Mouse (Mus musculus) brain, adult 2 months (tissue): ENCODE data around the gene Ninl.
A peak's percentile ranks its signal among the peaks of the same experiment; 100 is the strongest.

Source experiments
- DNase-seq: peaks from one replicate; pipeline ENCODE4 v3.0.0; 2011; ENCODE audit warnings: low read depth, low spot score

Gene Ninl

GRCm38 (mm10) chr2:150999021-150999420 is 40.2 kb downstream of the Ninl start:
- DNase-seq = no peak

- peak; percentile 54 for DNase-seq
These were observed 41.6 kb downstream of the Ninl start for GRCm38 (mm10) chr2:150997618-150998017.

DNA sequence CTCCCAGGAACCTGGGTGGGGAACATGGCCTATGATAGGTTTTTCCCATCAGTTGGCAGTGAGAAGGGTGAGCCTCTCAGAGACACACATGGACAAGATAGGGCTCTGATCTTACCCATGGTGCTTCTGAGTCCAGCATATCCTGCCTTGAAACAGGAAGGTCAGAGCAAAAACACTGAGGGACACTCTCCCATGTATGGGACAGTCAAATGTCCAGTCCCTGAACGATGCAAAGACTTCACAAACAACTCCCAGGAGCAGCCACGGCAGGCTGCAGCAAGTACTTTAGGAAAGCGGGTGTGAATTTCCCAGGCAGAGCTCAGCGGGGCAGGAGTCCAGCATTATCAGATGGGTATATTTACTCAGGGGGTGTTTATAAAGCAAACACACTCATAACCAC is 43.9 kb downstream of the Ninl start:
- DNase-seq = no peak

- no peak for DNase-seq
These were observed 48.1 kb downstream of the Ninl start for GRCm38 (mm10) chr2:150991050-150991449.

DNA sequence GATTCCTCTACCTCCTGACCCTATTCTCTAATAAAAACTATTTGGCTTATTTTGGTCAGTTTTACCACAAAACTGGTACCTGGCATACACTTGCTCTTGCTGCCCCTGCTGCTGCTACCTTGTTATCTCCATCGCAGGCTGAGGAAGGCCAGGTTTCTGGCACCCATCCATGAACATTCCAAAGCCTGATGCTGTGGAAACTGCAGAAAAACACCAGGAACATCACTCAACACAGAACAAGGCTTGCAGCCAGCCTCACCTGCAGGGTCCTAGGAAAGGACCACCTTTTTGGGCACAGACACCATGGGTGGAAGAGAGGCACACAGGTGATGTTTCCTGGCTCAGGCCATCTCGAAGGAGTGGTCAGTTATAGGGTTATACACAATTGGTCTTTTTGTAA is 48.7 kb downstream of the Ninl start:
- no peak for DNase-seq

DNA sequence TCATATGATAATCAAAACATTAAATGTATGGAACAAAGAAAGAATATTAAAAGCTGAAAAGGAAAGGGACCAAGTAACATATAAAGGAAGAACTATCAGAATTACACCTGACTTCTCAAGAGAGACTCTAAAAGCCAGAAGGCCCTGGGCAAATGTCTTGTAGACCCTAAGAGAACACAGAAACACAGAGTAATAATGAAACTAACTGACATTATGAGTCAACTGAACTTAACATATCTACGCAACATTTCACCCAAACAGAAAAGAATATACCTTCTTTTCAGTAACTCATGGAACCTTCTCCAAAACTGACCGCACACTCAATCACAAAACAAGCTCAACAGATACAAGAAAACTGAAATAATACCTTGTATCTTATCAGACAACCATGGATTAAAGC is 53.8 kb downstream of the Ninl start:
- DNase-seq = no peak

- no peak for DNase-seq
These were observed 57.1 kb downstream of the Ninl start for GRCm38 (mm10) chr2:150982051-150982450.

GRCm38 (mm10) chr2:150981524-150981923 is 57.7 kb downstream of the Ninl start:
- no peak for DNase-seq

DNA sequence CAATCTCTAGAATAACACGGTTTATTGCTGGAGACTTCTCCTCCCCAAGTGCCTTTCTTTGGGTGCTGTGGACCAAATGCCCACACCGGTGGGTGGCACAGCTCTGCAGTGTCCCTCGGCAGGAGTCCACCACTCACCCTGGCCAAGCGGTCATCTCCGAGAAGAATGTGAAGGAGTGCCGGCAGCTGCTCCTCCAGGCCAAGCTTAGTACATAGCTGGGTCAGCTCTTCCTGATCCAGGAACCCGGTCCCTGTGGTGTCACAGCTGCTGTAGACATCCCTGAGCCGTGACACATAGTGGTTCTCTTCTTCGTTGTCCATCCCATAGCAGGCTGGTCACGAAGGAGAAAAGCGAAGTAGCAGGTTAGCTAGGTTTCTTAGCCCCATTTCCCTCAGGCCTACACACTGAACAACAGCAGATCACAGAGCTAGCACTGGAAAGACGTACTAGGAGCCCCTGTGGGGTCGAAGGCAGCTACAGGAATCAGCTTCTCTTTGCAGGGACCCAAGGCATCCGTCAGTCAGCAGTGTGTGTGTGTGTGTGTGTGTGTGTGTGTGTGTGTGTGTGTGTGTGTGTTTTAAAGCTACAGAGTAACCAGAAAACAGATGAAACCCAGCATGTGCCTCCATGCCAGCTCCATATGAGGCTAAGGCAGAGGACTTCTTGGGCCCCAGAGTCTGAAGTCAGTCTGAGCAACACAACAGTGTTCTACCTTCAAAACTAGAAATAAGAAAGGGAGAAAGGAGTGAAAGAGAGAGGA is 59.1 kb downstream of the Ninl start:
- no peak for DNase-seq

GRCm38 (mm10) chr2:150978791-150979190 is 60.4 kb downstream of the Ninl start:
- DNase-seq = no peak

GRCm38 (mm10) chr2:150977676-150978075 is 61.5 kb downstream of the Ninl start:
- DNase-seq = no peak

DNA sequence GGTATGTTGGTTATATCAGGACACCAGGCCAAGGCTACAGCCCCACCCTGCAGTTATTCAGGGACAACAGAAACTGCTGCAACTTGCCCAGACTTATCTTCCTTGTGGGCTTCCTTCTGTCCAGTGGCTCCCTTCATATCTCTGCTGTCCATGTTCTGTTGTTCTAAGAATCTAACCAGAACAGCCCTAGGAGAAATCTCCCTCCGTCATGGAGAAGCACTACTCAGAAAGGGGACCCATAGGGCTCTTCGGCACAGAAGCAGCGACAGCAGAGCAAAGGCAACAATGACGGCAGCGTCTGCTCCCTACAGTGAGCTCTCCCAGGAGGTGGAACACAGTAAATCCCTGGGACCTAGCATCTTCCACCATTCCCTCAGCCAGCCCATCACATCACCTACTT is 62.3 kb downstream of the Ninl start:
- DNase-seq = no peak

- DNase-seq = no peak
These were observed 65.6 kb downstream of the Ninl start for GRCm38 (mm10) chr2:150973401-150974115.

DNA sequence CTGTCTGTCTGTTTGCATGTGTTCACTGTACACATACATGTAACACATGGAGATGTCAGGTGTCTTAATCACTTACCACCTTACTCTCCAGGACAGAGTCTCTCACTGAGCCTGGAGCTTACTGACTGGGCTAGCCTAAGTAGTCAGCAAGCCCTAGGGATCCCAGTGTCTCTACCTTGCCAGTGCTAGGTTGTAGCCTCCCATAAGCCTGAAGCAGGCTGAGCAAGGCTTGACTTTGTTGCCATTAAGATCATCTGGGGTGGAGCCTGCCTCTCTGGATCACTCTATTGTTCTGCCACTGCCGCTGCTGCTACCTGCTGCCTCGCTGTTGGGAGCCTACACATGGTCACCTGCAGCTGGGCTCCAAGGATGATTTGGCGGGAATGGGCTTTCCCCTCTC is 66.5 kb downstream of the Ninl start:
- DNase-seq = no peak

- no peak for DNase-seq
These were observed 67.3 kb downstream of the Ninl start for GRCm38 (mm10) chr2:150971856-150972255.

- no peak for DNase-seq
These were observed 70.0 kb downstream of the Ninl start for GRCm38 (mm10) chr2:150969231-150969630.

- no peak for DNase-seq
These were observed 71.7 kb downstream of the Ninl start for GRCm38 (mm10) chr2:150967491-150967890.

DNA sequence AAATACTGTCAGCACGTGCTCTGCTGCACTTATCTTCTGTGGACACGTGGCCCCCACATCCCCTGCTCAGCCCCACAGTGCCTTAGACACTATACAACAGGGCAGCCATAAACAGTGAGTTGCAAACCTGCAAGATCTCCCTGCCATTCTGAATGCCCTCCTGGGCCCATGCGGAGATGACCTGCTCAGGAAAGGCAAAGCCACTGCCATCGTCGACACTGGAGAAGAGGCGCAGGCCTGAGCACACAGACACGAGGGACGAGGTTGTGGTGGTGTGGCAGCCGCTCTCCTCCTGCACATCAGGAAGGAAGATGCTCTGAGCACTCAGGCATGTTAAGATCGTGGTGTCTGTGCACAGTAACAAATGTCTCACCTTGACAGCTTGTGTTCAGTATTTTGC is 73.2 kb downstream of the Ninl start:
- no peak for DNase-seq

GRCm38 (mm10) chr2:150964641-150965040 is 74.5 kb downstream of the Ninl start:
- DNase-seq = no peak

- DNase-seq = no peak
These were observed 75.9 kb downstream of the Ninl start for GRCm38 (mm10) chr2:150963246-150963645.

DNA sequence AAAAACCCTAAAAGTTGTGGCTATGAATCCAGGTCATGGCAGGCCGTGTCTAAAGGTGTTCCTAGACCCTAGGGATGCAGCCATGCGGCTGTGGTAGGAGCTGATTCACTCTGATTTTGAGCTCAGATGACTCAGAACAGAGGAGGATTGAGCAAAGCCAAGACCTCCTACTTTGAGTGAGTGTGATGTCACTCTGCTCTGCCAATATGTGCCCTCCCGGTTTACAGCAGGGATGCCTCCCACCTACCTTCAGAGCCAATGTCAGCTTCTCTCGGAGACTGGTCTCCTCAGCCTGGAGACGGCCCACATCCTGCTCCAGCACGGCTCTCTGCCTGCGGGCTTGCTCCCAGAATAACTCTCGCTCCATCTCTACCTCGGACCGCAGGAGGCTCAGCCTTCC is 79.7 kb downstream of the Ninl start:
- DNase-seq = peak; percentile 88

GRCm38 (mm10) chr2:150955859-150956258 is 83.3 kb downstream of the Ninl start:
- DNase-seq = no peak

GRCm38 (mm10) chr2:150951201-150951600 is 88.0 kb downstream of the Ninl start:
- DNase-seq = no peak
